Mouse (Mus musculus) WW6 (cell line): ENCODE data around the gene Sp110.
"Not testable (repeated sequence)": the region's sequence is repeated elsewhere in the genome, so short reads cannot be mapped to it uniquely, and the experiment has no call there.

ENCODE experiments used
- DNase-seq: peaks from one replicate; pipeline ENCODE4 v3.0.0-alpha.2; 2013; ENCODE audit warnings: low read depth, low spot score

The Sp110 gene

DNA sequence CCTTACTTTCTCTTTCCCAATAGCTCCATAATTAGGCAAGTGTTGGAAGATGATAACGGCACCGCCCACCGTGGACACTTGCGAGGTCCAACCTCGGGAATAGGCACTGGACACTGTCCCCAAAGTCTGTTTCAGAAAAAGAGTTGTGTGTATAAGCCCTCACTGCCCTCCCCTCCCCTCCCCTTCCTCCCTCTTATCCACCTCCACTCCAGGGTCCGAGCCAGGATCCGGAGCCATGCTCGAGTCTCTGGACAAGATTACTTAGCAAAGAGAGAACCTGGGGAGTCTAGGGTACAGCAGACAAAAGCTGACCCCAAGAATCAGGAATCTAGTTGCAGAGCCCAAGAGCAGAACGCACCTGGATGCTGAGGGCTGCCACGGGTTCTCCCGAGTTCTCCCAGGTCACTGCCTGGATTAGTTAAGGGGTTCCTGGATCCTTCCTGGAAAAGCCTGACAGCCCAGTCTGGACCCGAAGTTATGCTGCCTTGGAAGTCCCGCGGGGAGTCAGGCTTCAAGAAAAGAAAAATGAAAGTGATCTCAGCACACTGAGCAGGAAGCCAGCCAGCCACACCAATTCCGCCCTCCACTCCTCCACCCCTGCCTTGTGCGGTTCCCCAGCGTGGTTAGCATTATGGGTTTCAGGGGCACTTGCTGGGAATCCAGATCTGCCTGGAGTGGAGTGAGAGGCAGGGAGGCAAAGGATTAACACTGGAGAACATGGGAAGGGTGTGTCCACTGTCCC, at the start of gene Sp110:
Gene Sp110, minus strand, starts transcription at position 547 of the 742 bp plus-strand sequence.
- not testable (repeated sequence) for DNase-seq

- DNase-seq = not testable (repeated sequence)
Measured at GRCm38 (mm10) chr1:85638144-85638543, 39.5 kb upstream of the Sp110 start.

DNA sequence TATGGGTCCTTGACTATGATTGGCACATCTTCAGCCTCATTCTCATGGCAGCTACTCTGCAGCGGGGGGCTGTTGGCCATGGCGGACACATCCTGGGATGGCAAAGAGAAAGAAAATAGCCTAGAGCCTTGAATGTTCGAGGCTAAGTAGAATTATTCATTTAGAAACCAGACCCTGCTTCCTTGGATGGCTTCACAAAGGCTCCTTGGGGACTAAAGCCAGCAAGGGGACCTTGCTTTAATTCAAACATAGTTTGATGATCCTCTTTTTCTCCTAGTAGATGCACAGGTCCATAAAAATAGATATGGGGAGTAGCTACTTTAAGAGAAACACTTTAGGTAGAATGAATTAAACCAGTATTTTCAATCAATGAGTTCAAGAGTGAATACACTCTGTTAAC, 38.3 kb upstream of the Sp110 start:
- not testable (repeated sequence) for DNase-seq

GRCm38 (mm10) chr1:85618689-85619088, 20.1 kb upstream of the Sp110 start:
- not testable (repeated sequence) for DNase-seq

DNA sequence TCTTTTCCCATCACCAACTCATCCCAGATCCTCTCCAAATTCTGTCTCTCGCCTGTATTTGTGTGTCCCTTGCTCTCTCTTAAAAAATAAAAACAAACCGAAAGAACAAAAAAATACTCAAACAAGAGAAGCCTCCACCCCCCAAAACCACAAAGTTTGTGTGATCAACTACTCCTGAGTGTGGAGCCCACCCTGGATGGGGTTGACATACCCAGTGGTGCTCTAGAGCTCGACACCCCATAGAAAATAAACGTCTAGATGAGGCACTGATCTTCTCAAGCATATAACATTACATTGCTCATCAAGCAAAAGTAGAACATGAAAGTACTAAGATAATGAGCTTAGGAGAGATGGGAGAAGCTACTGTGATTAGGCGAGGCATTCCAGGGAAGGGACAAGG, 18.5 kb upstream of the Sp110 start:
- DNase-seq = not testable (repeated sequence)

- not testable (repeated sequence) for DNase-seq
Measured at GRCm38 (mm10) chr1:85615819-85616218, 17.2 kb upstream of the Sp110 start.

DNA sequence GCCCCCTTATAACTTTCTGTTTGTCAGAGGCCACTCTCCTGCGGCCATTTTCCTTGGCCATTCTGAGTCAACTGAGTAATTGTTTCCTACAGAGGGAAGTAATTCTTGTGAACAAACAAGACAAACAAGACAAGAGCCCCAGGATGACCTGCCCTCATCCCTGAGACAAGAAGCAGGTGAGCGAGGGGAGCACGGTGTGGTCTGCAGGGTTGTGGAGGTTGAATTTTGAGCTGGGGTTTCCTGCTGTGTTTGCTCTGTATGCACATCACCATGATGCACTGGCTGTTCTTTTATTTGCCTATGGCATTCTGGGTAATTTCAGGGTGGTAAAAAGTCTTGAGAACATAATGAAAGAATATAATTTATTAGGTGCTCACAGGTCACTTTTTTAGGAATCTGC, 16.5 kb upstream of the Sp110 start:
- not testable (repeated sequence) for DNase-seq

GRCm38 (mm10) chr1:85610581-85610980, 12.0 kb upstream of the Sp110 start:
- DNase-seq = not testable (repeated sequence)

DNA sequence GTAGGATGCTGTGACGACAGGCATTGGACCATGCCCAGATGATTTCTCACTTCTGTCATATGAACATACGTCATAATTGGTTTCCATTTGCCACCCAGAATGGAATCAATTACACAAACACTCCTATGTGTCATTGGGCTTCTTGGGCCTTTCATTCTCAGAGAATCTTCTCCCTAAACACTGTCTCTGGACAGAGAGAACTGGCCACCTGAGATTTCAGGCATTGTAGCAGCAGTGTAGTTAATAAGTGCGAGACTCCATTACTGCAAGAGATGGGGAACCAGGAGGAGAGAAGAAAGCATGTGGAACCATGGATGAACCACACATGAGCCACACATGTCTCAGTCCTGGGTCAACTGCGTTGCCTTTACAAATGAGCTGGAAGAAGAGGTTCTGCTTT, 9.7 kb upstream of the Sp110 start:
- not testable (repeated sequence) for DNase-seq

DNA sequence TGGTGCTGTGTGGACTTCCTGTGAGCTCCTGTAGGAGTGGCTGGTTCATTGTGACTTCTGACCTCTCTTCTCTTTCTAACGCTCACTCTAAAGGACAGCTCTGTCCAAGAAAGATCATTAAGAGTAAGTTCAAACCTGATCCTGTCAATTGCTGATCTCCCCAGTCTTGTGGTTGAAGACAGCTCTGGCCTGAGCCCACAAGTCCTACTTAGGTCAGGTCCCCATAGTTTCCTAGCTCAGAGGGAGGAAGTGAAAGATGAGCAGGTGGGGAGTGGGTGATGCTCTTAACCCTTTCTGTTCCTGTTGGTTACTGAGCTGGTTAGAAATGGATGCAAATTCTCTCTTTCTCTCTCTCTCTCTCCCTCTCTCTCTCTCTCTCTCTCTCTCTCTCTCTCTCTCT, 5.7 kb upstream of the Sp110 start:
- DNase-seq = not testable (repeated sequence)

DNA sequence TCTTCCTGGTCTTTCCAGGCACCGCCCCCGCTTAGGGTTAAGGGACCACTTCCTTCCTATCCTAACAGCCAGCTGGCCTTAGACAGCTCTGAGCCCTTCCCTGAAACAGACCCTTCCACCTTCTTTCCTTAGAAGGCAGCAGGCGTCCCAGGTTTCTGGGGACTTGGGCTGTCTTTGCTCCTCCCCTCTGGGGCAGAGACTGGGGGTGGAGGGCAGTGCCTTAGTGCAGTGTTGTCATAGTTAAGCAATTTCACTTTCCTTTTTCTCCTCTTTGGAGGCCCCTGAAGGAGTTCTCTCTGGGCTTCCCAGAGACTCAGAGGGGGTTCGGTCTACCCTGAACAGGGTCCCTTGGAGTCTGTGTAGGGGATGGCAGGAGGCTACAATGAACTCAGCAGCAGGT, 2.2 kb upstream of the Sp110 start:
- not testable (repeated sequence) for DNase-seq

GRCm38 (mm10) chr1:85600078-85600477, 1.5 kb upstream of the Sp110 start, which contains the start of gene Sp140:
Sp140 (plus strand) TSS chr1:85600378.
- DNase-seq = not testable (repeated sequence)

GRCm38 (mm10) chr1:85592526-85592925, 6.1 kb downstream of the Sp110 start:
- not testable (repeated sequence) for DNase-seq

DNA sequence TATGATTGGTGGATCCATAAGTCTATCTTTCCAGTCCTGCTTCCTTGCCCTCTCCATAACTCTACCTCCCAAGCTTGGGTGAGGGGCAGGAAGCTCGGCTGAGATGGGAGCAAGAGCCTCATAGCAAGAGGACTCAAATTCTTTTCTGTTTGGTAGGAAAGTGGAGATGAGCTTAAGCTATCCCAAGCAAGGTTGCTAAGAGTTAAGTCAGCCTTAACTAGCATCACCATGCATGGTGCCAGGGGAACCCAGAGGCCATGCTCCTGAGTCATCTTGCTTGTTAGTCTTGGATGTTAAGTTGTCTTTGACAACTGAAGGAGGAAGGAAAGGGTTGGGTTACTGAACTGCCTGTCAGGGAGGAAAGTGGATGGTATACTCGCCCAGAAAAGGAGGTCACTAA, 9.9 kb downstream of the Sp110 start:
- not testable (repeated sequence) for DNase-seq

GRCm38 (mm10) chr1:85581518-85581917, 17.1 kb downstream of the Sp110 start:
- not testable (repeated sequence) for DNase-seq

- DNase-seq = not testable (repeated sequence)
Measured at GRCm38 (mm10) chr1:85580578-85580977, 18.0 kb downstream of the Sp110 start.

- DNase-seq = not testable (repeated sequence)
Measured at GRCm38 (mm10) chr1:85580148-85580534, 18.5 kb downstream of the Sp110 start.

- DNase-seq = not testable (repeated sequence)
Measured at GRCm38 (mm10) chr1:85579199-85580147, 19.1 kb downstream of the Sp110 start.

- not testable (repeated sequence) for DNase-seq
Measured at GRCm38 (mm10) chr1:85578372-85579010, 20.1 kb downstream of the Sp110 start.

GRCm38 (mm10) chr1:85575376-85575775, 23.2 kb downstream of the Sp110 start, which contains the start of gene G530012D18Rik:
G530012D18Rik (plus strand) TSS chr1:85575676.
- DNase-seq = not testable (repeated sequence)

DNA sequence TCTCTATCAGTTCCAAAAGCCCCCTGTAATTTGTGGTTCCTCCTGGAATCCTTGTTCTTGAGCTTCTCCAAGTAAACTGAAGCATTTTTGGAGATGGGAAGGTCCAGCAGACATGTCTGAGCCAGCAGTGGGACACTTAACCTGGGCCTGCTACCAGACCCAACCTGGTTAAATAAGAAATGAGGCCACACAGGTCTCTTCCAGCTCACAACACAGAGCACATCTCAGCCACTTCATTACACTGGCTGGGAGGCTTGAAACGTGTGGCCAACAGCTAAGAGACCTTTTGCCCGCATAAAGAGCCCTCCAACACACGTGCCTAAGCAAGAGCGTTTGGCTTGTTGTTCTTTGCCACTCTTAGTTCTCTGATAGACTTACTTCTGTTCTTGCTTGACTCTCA, 25.1 kb downstream of the Sp110 start:
- DNase-seq = not testable (repeated sequence)

DNA sequence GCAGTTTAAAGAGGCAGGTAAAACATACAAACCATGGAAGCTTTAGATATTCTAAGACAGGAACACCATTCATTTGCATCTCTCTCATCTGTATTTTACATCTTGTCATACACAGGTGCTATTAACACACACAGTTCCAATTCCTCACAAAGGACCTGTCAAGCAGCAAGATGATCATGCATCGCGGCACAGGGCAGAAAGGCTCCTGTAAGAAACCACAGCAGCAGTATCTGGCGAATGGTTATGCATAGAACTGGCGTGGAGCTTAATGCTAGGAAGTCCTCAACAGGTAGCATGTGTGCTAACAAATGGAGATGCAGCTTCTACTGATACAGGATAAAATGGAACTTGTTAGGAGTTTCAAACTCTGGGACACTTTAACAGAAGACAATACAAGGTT, 43.4 kb downstream of the Sp110 start:
- DNase-seq = not testable (repeated sequence)
